Mouse (Mus musculus) MEL (cell line): Measurements from ENCODE around the gene Cpne2.

Experiments used
- BHLHE40 ChIP-seq: IDR thresholded peaks from 2 replicates; pipeline ENCODE4 v1.6.1; 2012; ENCODE audit warnings: low read depth, mild to moderate bottlenecking, inconsistent platforms, low read length, improper control_type of control experiment, borderline replicate concordance
- NRF1 ChIP-seq: IDR thresholded peaks from 2 replicates; pipeline ENCODE4 v1.6.1; 2014; ENCODE audit warnings: low read depth, mild to moderate bottlenecking, inconsistent platforms, low read length, improper control_type of control experiment, moderate library complexity; ENCODE audit not compliant: poor library complexity, insufficient read depth, severe bottlenecking
- UBTF ChIP-seq: IDR thresholded peaks from 2 replicates; pipeline ENCODE4 v1.6.1; 2012; ENCODE audit warnings: low read depth, mild to moderate bottlenecking, inconsistent platforms, low read length, improper control_type of control experiment, moderate library complexity, borderline replicate concordance; ENCODE audit not compliant: insufficient read depth

- no peak for TF ChIP-seq BHLHE40
- no peak for TF ChIP-seq NRF1
- TF ChIP-seq UBTF: no peak
Observed at GRCm38 (mm10) chr8:94552696-94553095, 19.9 kb downstream of the Cpne2 start.
